Mouse (Mus musculus): ENCODE measurements around the gene Als2. TPM values are rescaled to one million over a fixed set of nuclear protein-coding genes. Genes with fewer than 3 reads are reported as not detected.

Gene Als2
- 7.8 and 8.1 TPM in 2 replicates for polyA plus RNA-seq (2012; rRNA removed)

GRCm38 (mm10) chr1:59236856-59237441 lies at the start of gene Als2:
Gene Als2 (minus strand): TSS chr1:59237231.

GRCm38 (mm10) chr1:59256751-59257231 lies 19.8 kb upstream of the Als2 start, which contains the start of gene Cdk15:
Gene Cdk15 (plus strand): TSS chr1:59256906.

GRCm38 (mm10) chr1:59163030-59163461 lies 74.0 kb downstream of the Als2 start, which contains the start of gene Mpp4:
Gene Mpp4 (minus strand): TSS chr1:59163389.

GRCm38 (mm10) chr1:59119720-59120457 lies 117.1 kb downstream of the Als2 start, which contains the start of gene Tmem237:
Gene Tmem237 (minus strand): TSS chr1:59120408.

Other genes starting within 250 kb of the Als2 start
- gene C2cd6, start 142.3 kb downstream of the Als2 start, polyA plus RNA-seq (2012; rRNA removed), result 0.01 TPM in 1 of 2 replicates, not detected in the other
- 3.2 and 3.9 TPM in 2 replicates for gene Tmem237, start 116.8 kb downstream of the Als2 start, polyA plus RNA-seq (2012; rRNA removed)
- 1.0 and 1.1 TPM in 2 replicates for gene Mpp4, start 73.8 kb downstream of the Als2 start, polyA plus RNA-seq (2012; rRNA removed)
- 0.02 and 0.04 TPM in 2 replicates for gene Cdk15, start 19.7 kb upstream of the Als2 start, polyA plus RNA-seq (2012; rRNA removed)
- gene Fzd7, start 245.2 kb upstream of the Als2 start, polyA plus RNA-seq (2012; rRNA removed), result 1.8 and 2.1 TPM in 2 replicates